In genomic region chr17:74341151-74341550, GRCm38 (mm10) we compare ENCODE assay signal across 9 mouse cellular contexts. TPM values are rescaled to one million over a fixed set of nuclear protein-coding genes. Genes with fewer than 3 reads are reported as not detected.
DNase-seq lines count a peak whose midpoint lies in the region; ATAC-seq and TF ChIP-seq lines count a peak whose summit lies in the region.
"Had no signal": no experiment of that assay in that cellular context is flagged by ENCODE, and none has a peak within 500 bp of the region (broad histone marks: within the 10 kb centered on the region; RNA-seq: fewer than 3 reads in every experiment).

No protein-coding gene starts in this region.

- TF ChIP-seq CTCF in liver, embryonic 14.5 days (IDR thresholded peaks at IDR 0.05; ENCODE audit: low read depth) = no peak
- TF ChIP-seq CTCF in stomach, postnatal 0 days (IDR thresholded peaks at IDR 0.05; ENCODE audit: low read depth) = no peak
- no peak for TF ChIP-seq CTCF in lung, adult 2 months (IDR thresholded peaks at IDR 0.05; ENCODE audit: insufficient read depth, low read length)

- TF ChIP-seq POLR2A in lung, adult 2 months (IDR thresholded peaks at IDR 0.05; ENCODE audit: borderline replicate concordance, extremely low read depth, low read depth, low read length) = no peak

- peak; percentile 76 for DNase-seq in heart, adult 11 months
- DNase-seq in heart, postnatal 4 days = no peak
- DNase-seq in neural tube, embryonic 11.5 days (ENCODE audit: low spot score) = peak; percentile 22
- DNase-seq in neural tube, embryonic 10.5 days (ENCODE audit: extremely low spot score, low spot score) = no peak
- no peak for DNase-seq in liver, embryonic 14.5 days (ENCODE audit: low read depth in 3 of 3, low spot score in 3 of 3)
- no peak for DNase-seq in stomach, postnatal 0 days (ENCODE audit: low spot score)
- no peak for DNase-seq in gastrocnemius, adult 8-10 months (ENCODE audit: low spot score in 2 of 2)
- no peak for DNase-seq in lung, adult 2 months
- DNase-seq: kidney, postnatal 10 days had no signal

- H3K36me3 ChIP-seq in neural tube, embryonic 11.5 days (ENCODE audit: control insufficient read depth, insufficient read depth, low read length) = no peaks in the 10 kb centered on the region
- no peaks in the 10 kb centered on the region for H3K36me3 ChIP-seq in liver, embryonic 14.5 days (replicated peaks; ENCODE audit: control insufficient read depth, insufficient read depth, low read depth)
- no peaks in the 10 kb centered on the region for H3K36me3 ChIP-seq in stomach, postnatal 0 days (ENCODE audit: control insufficient read depth, insufficient read depth, low read length)

- no peaks in the 10 kb centered on the region for H3K9me3 ChIP-seq in neural tube, embryonic 11.5 days (ENCODE audit: control insufficient read depth, low read length)
- H3K9me3 ChIP-seq in liver, embryonic 14.5 days (ENCODE audit: control insufficient read depth, low read length) = no peaks in the 10 kb centered on the region
- H3K9me3 ChIP-seq in stomach, postnatal 0 days (ENCODE audit: control insufficient read depth, low read length) = no peaks in the 10 kb centered on the region

- H3K27me3 ChIP-seq in neural tube, embryonic 11.5 days (ENCODE audit: control insufficient read depth, insufficient read depth, low read length) = no peaks in the 10 kb centered on the region
- no peaks in the 10 kb centered on the region for H3K27me3 ChIP-seq in liver, embryonic 14.5 days (ENCODE audit: control insufficient read depth, insufficient read depth, low read length)
- no peaks in the 10 kb centered on the region for H3K27me3 ChIP-seq in stomach, postnatal 0 days (ENCODE audit: control insufficient read depth, insufficient read depth, low read length)

- H3K9ac ChIP-seq in neural tube, embryonic 11.5 days (ENCODE audit: low read length) = no peak overlapping the region
- H3K9ac ChIP-seq in liver, embryonic 14.5 days (replicated peaks) = no peak overlapping the region
- H3K9ac ChIP-seq in stomach, postnatal 0 days (ENCODE audit: low read length) = no peak overlapping the region

- H3K4me1 ChIP-seq in neural tube, embryonic 11.5 days (ENCODE audit: control insufficient read depth, insufficient read depth, low read length) = peaks cover 11% of the 10 kb centered on the region; the same call in 1 of the 2 replicates
- H3K4me1 ChIP-seq in liver, embryonic 14.5 days (replicated peaks; ENCODE audit: control insufficient read depth in 2 of 2, insufficient read depth in 2 of 2, low read length in 1 of 2) = peaks cover 12 to 20% of the 10 kb centered on the region in 2 experiments
- no peaks in the 10 kb centered on the region for H3K4me1 ChIP-seq in stomach, postnatal 0 days (replicated peaks; ENCODE audit: control insufficient read depth, insufficient read depth)
- peaks cover 14% of the 10 kb centered on the region for H3K4me1 ChIP-seq in lung, adult 2 months (ENCODE audit: control insufficient read depth, insufficient read depth, low read length)

- no peak for ATAC-seq in neural tube, embryonic 11.5 days (ENCODE audit: insufficient read depth, low FRiP score, low TSS enrichment)
- no peak for ATAC-seq in liver, embryonic 14.5 days (ENCODE audit: insufficient read depth)
- no peak for ATAC-seq in stomach, postnatal 0 days (ENCODE audit: low FRiP score, low TSS enrichment)

- peak overlapping the region; percentile 1; the same call in 1 of the 2 replicates for H3K4me2 ChIP-seq in neural tube, embryonic 11.5 days (ENCODE audit: low read depth)
- H3K4me2 ChIP-seq in liver, embryonic 14.5 days (ENCODE audit: low read depth) = peak overlapping the region; percentile 3; the same call in 1 of the 2 replicates
- H3K4me2 ChIP-seq in stomach, postnatal 0 days (replicated peaks; ENCODE audit: low read depth) = no peak overlapping the region

- H3K4me3 ChIP-seq in neural tube, embryonic 11.5 days (ENCODE audit: low read depth, low read length) = peak overlapping the region; percentile 97; the same call in 1 of the 2 replicates
- H3K4me3 ChIP-seq in liver, embryonic 14.5 days (ENCODE audit: insufficient read depth in 1 of 2, low read depth in 2 of 2, low read length in 2 of 2) = no peak overlapping the region
- no peak overlapping the region for H3K4me3 ChIP-seq in stomach, postnatal 0 days (ENCODE audit: low read depth, low read length)
- H3K4me3 ChIP-seq in lung, adult 2 months (replicated peaks; ENCODE audit: extremely low read depth, low read depth, low read length) = no peak overlapping the region

- no peak overlapping the region for H3K27ac ChIP-seq in neural tube, embryonic 11.5 days (ENCODE audit: low read depth, low read length)
- no peak overlapping the region for H3K27ac ChIP-seq in liver, embryonic 14.5 days
- peak overlapping the region; percentile 4; the same call in 1 of the 2 replicates for H3K27ac ChIP-seq in stomach, postnatal 0 days (replicated peaks)

- no peak for TF ChIP-seq EP300 in liver, embryonic 14.5 days (IDR thresholded peaks at IDR 0.05; ENCODE audit: low read depth)
- no peak for TF ChIP-seq EP300 in stomach, postnatal 0 days (optimal IDR thresholded peaks at IDR 0.05)

- 51% methylated on average over 5 of the region's 5 CpGs for WGBS in neural tube, embryonic 11.5 days
- 70% methylated on average over 5 of the region's 5 CpGs for WGBS in liver, embryonic 14.5 days (ENCODE audit: insufficient replicate concordance)
- 49% methylated on average over 5 of the region's 5 CpGs for WGBS in stomach, postnatal 0 days
- 46% methylated on average over 5 of the region's 5 CpGs for WGBS in lung, adult 2 months

RNA-seq across cellular contexts. Expression of gene Spast, which starts 2.4 kb away (rescaled TPM):
- total RNA-seq in heart, postnatal 4 days (2021) = 10 to 100 TPM; 39.3 to 40.1 TPM
- 48.9 and 49.3 TPM in 2 replicates for polyA plus RNA-seq in neural tube, embryonic 11.5 days (2014; fragmentation: Nextera tagmentation; extraction: Ambion mirVana)
- 2.5 and 4.1 TPM in 2 replicates for polyA plus RNA-seq in liver, embryonic 14.5 days (2012; rRNA removed)
- polyA plus RNA-seq in liver, embryonic 14.5 days (2014; fragmentation: Nextera tagmentation; extraction: Ambion mirVana) = 5.4 and 6.8 TPM in 2 replicates
- polyA plus RNA-seq in stomach, postnatal 0 days (2015; fragmentation: Nextera tagmentation; extraction: Ambion mirVana) = 10.8 and 11.6 TPM in 2 replicates
- total RNA-seq in gastrocnemius, adult 8-10 months (2022) = 10 to 100 TPM; 46.1 to 59.4 (median 53.1) TPM
- 5.1 and 5.9 TPM in 2 replicates for polyA plus RNA-seq in lung, adult 2 months (2012; rRNA removed)

RNA-seq across cellular contexts. Expression of gene Dpy30, which starts 17.4 kb away (rescaled TPM):
- total RNA-seq in heart, postnatal 4 days (2021) = 10 to 100 TPM; 80.7 to 87.4 TPM
- polyA plus RNA-seq in neural tube, embryonic 11.5 days (2014; fragmentation: Nextera tagmentation; extraction: Ambion mirVana) = 227 and 231 TPM in 2 replicates
- 71.4 and 104 TPM in 2 replicates for polyA plus RNA-seq in liver, embryonic 14.5 days (2012; rRNA removed)
- 145 and 149 TPM in 2 replicates for polyA plus RNA-seq in liver, embryonic 14.5 days (2014; fragmentation: Nextera tagmentation; extraction: Ambion mirVana)
- polyA plus RNA-seq in stomach, postnatal 0 days (2015; fragmentation: Nextera tagmentation; extraction: Ambion mirVana) = 190 and 193 TPM in 2 replicates
- total RNA-seq in gastrocnemius, adult 8-10 months (2022) = 10 to 100 TPM; 41.5 to 47.7 (median 44.5) TPM
- 23.5 and 28.7 TPM in 2 replicates for polyA plus RNA-seq in lung, adult 2 months (2012; rRNA removed)

RNA-seq across cellular contexts. Expression of gene Memo1, which starts 45.8 kb away (rescaled TPM):
- total RNA-seq in heart, postnatal 4 days (2021) = 10 to 100 TPM; 74.4 to 78.4 TPM
- polyA plus RNA-seq in neural tube, embryonic 11.5 days (2014; fragmentation: Nextera tagmentation; extraction: Ambion mirVana) = 86.4 and 89.3 TPM in 2 replicates
- 24.4 and 38.8 TPM in 2 replicates for polyA plus RNA-seq in liver, embryonic 14.5 days (2012; rRNA removed)
- polyA plus RNA-seq in liver, embryonic 14.5 days (2014; fragmentation: Nextera tagmentation; extraction: Ambion mirVana) = 111 and 116 TPM in 2 replicates
- 61.5 and 63.0 TPM in 2 replicates for polyA plus RNA-seq in stomach, postnatal 0 days (2015; fragmentation: Nextera tagmentation; extraction: Ambion mirVana)
- total RNA-seq in gastrocnemius, adult 8-10 months (2022) = 10 to 100 TPM; 46.9 to 53.6 (median 52.8) TPM
- polyA plus RNA-seq in lung, adult 2 months (2012; rRNA removed) = 18.2 and 23.3 TPM in 2 replicates

RNA-seq across cellular contexts. Expression of gene Slc30a6, which starts 54.3 kb away (rescaled TPM):
- 10 to 100 TPM; 11.5 to 12.0 TPM for total RNA-seq in heart, postnatal 4 days (2021)
- 31.6 and 33.1 TPM in 2 replicates for polyA plus RNA-seq in neural tube, embryonic 11.5 days (2014; fragmentation: Nextera tagmentation; extraction: Ambion mirVana)
- polyA plus RNA-seq in liver, embryonic 14.5 days (2012; rRNA removed) = 9.1 TPM in 2 replicates
- polyA plus RNA-seq in liver, embryonic 14.5 days (2014; fragmentation: Nextera tagmentation; extraction: Ambion mirVana) = 14.9 and 15.9 TPM in 2 replicates
- polyA plus RNA-seq in stomach, postnatal 0 days (2015; fragmentation: Nextera tagmentation; extraction: Ambion mirVana) = 27.4 and 29.4 TPM in 2 replicates
- total RNA-seq in gastrocnemius, adult 8-10 months (2022) = 1 to 10 TPM; 4.3 to 7.2 (median 6.2) TPM
- 14.8 and 20.5 TPM in 2 replicates for polyA plus RNA-seq in lung, adult 2 months (2012; rRNA removed)

Comparison
In these comparisons a context has a peak if more than half of its experiments do, and no peak if none do; other contexts are left out.
1. DNase-seq: peak in heart, adult 11 months (single experiment) and neural tube, embryonic 11.5 days (single experiment); none in heart, postnatal 4 days (single experiment), neural tube, embryonic 10.5 days (single experiment), liver, embryonic 14.5 days (0 of 3), stomach, postnatal 0 days (single experiment), gastrocnemius, adult 8-10 months (0 of 2) and lung, adult 2 months (single experiment).